Mouse (Mus musculus): Measurements from ENCODE around the gene Ubl4b. TPM values are rescaled to one million over a fixed set of nuclear protein-coding genes. Genes with fewer than 3 reads are reported as not detected.

Gene Ubl4b
- polyA plus RNA-seq, 1 experiment from 2014 or later, result 0.15 TPM

Other genes with a start within 250 kb of the Ubl4b start
- gene Rbm15, start 221.4 kb downstream of the Ubl4b start, polyA plus RNA-seq (2014; fragmentation: Nextera tagmentation; extraction: Ambion mirVana), result 19.0 and 20.6 TPM in 2 replicates
- gene Kcnc4, start 95.5 kb downstream of the Ubl4b start, polyA plus RNA-seq (2014; fragmentation: Nextera tagmentation; extraction: Ambion mirVana), result 0.14 and 0.26 TPM in 2 replicates
- 2.9 and 5.8 TPM in 2 replicates for gene Slc6a17, start 37.1 kb downstream of the Ubl4b start, polyA plus RNA-seq (2014; fragmentation: Nextera tagmentation; extraction: Ambion mirVana)
- 34.3 and 39.6 TPM in 2 replicates for gene Alx3, start 40.0 kb upstream of the Ubl4b start, polyA plus RNA-seq (2014; fragmentation: Nextera tagmentation; extraction: Ambion mirVana)
- not detected in 2 replicates for gene Gm10961, start 76.2 kb upstream of the Ubl4b start, polyA plus RNA-seq (2014; fragmentation: Nextera tagmentation; extraction: Ambion mirVana)
- gene Strip1, start 76.6 kb upstream of the Ubl4b start, polyA plus RNA-seq (2014; fragmentation: Nextera tagmentation; extraction: Ambion mirVana), result 75.0 and 80.1 TPM in 2 replicates
- gene Ahcyl1, start 141.5 kb upstream of the Ubl4b start, polyA plus RNA-seq (2014; fragmentation: Nextera tagmentation; extraction: Ambion mirVana), result 108 and 122 TPM in 2 replicates
- gene Csf1, start 205.4 kb upstream of the Ubl4b start, polyA plus RNA-seq (2014; fragmentation: Nextera tagmentation; extraction: Ambion mirVana), result 3.6 and 3.9 TPM in 2 replicates